Mouse (Mus musculus) E14TG2a.4 (cell line): ENCODE data around the gene Gm7145.
"Not testable (repeated sequence)": the region's sequence is repeated elsewhere in the genome, so short reads cannot be mapped to it uniquely, and the experiment has no call there.

ENCODE experiments used
- CTCF ChIP-seq: conservative IDR thresholded peaks from 2 replicates; pipeline ENCODE4 v1.5.1; 2014; ENCODE audit warnings: low read length
- POU5F1 ChIP-seq: IDR thresholded peaks from 2 replicates; pipeline ENCODE4 v1.6.1; 2014; ENCODE audit warnings: low read length, borderline replicate concordance

DNA sequence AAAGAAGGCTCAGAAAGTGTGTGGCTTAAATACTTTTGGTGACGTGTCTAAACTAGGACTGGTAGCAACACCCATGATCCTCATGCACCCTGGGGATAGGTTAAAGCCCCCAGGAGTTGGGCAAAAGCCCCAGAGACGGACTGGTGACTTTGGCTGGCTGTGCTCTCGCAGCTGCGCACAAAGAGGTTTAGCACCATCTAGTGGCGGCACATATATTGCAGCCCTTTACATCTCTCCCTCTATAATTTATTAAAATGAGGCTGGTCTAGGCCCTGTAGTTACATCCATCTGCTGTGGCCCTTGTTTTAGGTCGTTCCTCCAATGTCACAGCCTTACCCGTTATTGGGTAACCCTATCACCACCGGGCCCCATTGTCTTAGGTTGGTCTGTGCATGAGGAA, 47.0 kb downstream of the Gm7145 start:
- TF ChIP-seq CTCF, result peak; percentile 46; the same call in 1 of the 2 replicates
- TF ChIP-seq POU5F1, result not testable (repeated sequence)
